Mouse (Mus musculus): ENCODE data around the gene Tra2a. TPM values are rescaled to one million over a fixed set of nuclear protein-coding genes. Genes with fewer than 3 reads are reported as not detected.
"Not testable (repeated sequence)": the region's sequence is repeated elsewhere in the genome, so short reads cannot be mapped to it uniquely, and the experiment has no call there.

Tra2a gene
- polyA plus RNA-seq, 1 experiment from 2014 or later = 75.1 TPM

DNA sequence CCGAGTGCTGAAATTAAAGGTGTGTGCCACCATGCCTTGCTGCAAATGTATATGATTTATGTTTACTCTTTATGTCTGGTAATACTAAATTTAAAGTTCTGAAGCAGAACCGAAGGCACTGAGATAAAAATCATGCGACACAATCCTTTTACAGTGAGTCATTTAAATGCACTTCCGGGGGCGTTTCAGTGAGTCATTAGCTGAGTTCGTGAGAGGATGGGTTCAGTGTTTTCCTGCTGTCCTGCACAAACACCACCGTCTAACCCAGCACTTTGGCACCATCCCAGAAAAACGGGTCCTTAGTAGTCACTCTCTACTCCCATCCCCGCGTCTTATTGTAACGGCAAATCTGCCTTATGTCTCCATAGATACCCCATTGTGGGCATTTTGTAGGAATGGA lies 6.1 kb upstream of the Tra2a start:
- Histone ChIP-seq H3K36me3 (ENCODE audit: control insufficient read depth, insufficient read depth, low read length) (no peaks in the 10 kb centered on the region), H3K27ac (replicated peaks; ENCODE audit: low read depth, low read length) (no peak overlapping the region), H3K9ac (ENCODE audit: low read length) (no peak overlapping the region), H3K4me1 (ENCODE audit: control insufficient read depth, insufficient read depth, low read length) (no peaks in the 10 kb centered on the region; the same call in 1 of the 2 replicates), H3K27me3 (ENCODE audit: control insufficient read depth, insufficient read depth, low read length) (no peaks in the 10 kb centered on the region), H3K4me3 (ENCODE audit: low read depth, low read length) (no peak overlapping the region), H3K4me2 (ENCODE audit: low read depth, severe bottlenecking) (no peak overlapping the region), H3K9me3 (ENCODE audit: control insufficient read depth, low read length) (no peaks in the 10 kb centered on the region)
- 80% methylated on average over 11 of the region's 11 CpGs for WGBS
- ATAC-seq (ENCODE audit: insufficient number of reproducible peaks, low FRiP score, low TSS enrichment, low read depth) (no peak), DNase-seq (ENCODE audit: low spot score) (no peak)

DNA sequence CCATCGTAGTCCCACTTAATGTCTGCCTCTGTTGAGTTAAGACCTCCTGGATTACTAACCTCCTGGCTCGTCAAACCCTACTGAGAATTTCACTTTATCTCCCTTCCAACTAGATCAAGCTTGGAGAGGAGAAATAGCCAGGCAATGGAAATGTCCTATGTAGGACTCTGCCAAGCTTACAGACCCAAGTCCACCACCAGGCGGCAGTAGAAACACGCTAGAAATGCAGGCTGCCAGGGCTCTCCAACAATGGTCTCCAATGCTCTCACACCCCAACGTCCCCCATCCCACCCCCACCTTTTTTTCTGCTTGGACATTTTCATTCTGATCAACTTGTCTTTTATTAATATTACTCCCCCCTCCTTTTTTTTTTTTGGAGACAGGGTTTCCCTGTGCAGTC lies 5.4 kb upstream of the Tra2a start:
- no peak overlapping the region for H3K4me2 ChIP-seq (ENCODE audit: low read depth, severe bottlenecking)
- H3K9me3 ChIP-seq (ENCODE audit: control insufficient read depth, low read length) = no peaks in the 10 kb centered on the region
- peak; percentile 86 for DNase-seq (ENCODE audit: low spot score)
- ATAC-seq (ENCODE audit: insufficient number of reproducible peaks, low FRiP score, low TSS enrichment, low read depth) = no peak
- no peak overlapping the region for H3K9ac ChIP-seq (ENCODE audit: low read length)
- H3K4me1 ChIP-seq (ENCODE audit: control insufficient read depth, insufficient read depth, low read length) = no peaks in the 10 kb centered on the region; the same call in 1 of the 2 replicates
- no peak overlapping the region for H3K27ac ChIP-seq (replicated peaks; ENCODE audit: low read depth, low read length)
- no peaks in the 10 kb centered on the region for H3K27me3 ChIP-seq (ENCODE audit: control insufficient read depth, insufficient read depth, low read length)
- no peaks in the 10 kb centered on the region for H3K36me3 ChIP-seq (ENCODE audit: control insufficient read depth, insufficient read depth, low read length)
- no peak overlapping the region for H3K4me3 ChIP-seq (ENCODE audit: low read depth, low read length)
- 30% methylated on average over 5 of the region's 5 CpGs for whole genome bisulfite sequencing

DNA sequence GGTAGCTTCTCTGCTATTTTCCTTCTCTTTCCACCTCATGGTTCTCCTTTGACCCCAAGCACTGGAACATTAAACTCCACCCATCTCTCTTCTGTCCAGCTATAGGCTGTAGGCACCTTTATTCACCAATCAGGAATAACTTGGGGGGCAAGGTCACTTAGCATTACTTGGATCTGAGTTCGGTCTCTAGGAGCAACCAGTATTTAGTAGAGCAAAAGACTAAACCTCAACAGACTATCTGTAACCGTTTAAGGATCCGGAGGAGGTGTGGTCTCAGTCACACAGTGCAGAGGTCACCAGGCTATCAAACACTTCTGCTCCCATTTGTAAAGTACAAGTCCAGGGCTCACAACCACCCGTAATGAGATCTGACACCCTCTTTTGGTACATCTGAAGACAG lies 3.9 kb upstream of the Tra2a start:
- DNase-seq (ENCODE audit: low spot score) (no peak), ATAC-seq (ENCODE audit: insufficient number of reproducible peaks, low FRiP score, low TSS enrichment, low read depth) (no peak)
- no peak overlapping the region for H3K9ac ChIP-seq (ENCODE audit: low read length)
- H3K4me1 ChIP-seq (ENCODE audit: control insufficient read depth, insufficient read depth, low read length) = no peaks in the 10 kb centered on the region
- no peak overlapping the region for H3K4me2 ChIP-seq (ENCODE audit: low read depth, severe bottlenecking)
- H3K9me3 ChIP-seq (ENCODE audit: control insufficient read depth, low read length) = no peaks in the 10 kb centered on the region
- no peaks in the 10 kb centered on the region for H3K27me3 ChIP-seq (ENCODE audit: control insufficient read depth, insufficient read depth, low read length)
- no peaks in the 10 kb centered on the region for H3K36me3 ChIP-seq (ENCODE audit: control insufficient read depth, insufficient read depth, low read length)
- H3K27ac ChIP-seq (replicated peaks; ENCODE audit: low read depth, low read length) = no peak overlapping the region
- H3K4me3 ChIP-seq (ENCODE audit: low read depth, low read length) = no peak overlapping the region
- WGBS = 73% methylated on average over 4 of the region's 4 CpGs

DNA sequence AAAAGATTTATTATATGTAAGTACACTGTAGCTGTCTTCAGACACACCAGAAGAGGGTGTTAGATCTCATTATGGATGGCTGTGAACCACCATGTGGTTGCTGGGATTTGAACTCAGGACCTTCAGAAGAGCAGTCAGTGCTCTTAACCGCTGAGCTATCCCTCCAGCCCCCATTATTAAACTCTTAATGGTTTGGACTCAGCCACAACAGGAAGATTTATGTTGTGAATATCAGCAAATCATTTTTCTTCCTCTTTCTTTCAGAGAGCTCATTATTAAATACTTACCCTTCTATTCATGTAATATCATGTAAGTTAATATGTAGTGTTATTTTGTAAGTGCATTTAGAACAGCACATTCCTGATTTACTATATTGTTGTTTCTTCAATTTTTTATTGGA lies 1.4 kb upstream of the Tra2a start:
- ATAC-seq (ENCODE audit: insufficient number of reproducible peaks, low FRiP score, low TSS enrichment, low read depth) = not testable (repeated sequence)

DNA sequence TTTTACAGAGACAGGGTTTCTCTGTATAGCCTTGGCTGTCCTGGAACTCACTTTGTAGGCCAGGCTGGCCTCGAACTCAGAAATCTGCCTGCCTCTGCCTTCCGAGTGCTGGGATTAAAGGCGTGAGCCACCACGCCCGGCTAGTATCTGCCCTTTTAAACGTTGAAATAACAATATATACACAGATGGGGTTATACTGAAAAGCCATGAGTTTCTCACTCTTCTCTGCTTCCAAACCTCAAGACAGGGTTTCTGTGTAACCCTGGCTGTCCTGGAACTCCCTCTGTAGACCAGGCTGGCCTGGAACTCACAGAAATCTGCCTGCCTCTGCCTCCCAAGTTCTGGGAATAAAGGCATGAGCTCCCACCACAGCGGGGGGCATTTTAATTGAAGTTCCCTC lies 613 bp upstream of the Tra2a start:
- not testable (repeated sequence) for H3K27ac ChIP-seq (replicated peaks; ENCODE audit: low read depth, low read length)

More for the DNA sequence above, 1.4 kb upstream of the Tra2a start:
- not testable (repeated sequence) for H3K4me1 ChIP-seq (ENCODE audit: control insufficient read depth, insufficient read depth, low read length); H3K9me3 ChIP-seq (ENCODE audit: control insufficient read depth, low read length); H3K36me3 ChIP-seq (ENCODE audit: control insufficient read depth, insufficient read depth, low read length); H3K4me3 ChIP-seq (ENCODE audit: low read depth, low read length); H3K4me2 ChIP-seq (ENCODE audit: low read depth, severe bottlenecking); H3K27ac ChIP-seq (replicated peaks; ENCODE audit: low read depth, low read length); H3K9ac ChIP-seq (ENCODE audit: low read length); DNase-seq (ENCODE audit: low spot score); H3K27me3 ChIP-seq (ENCODE audit: control insufficient read depth, insufficient read depth, low read length)
- 96% methylated on average over 1 of the region's 1 CpGs for WGBS

DNA sequence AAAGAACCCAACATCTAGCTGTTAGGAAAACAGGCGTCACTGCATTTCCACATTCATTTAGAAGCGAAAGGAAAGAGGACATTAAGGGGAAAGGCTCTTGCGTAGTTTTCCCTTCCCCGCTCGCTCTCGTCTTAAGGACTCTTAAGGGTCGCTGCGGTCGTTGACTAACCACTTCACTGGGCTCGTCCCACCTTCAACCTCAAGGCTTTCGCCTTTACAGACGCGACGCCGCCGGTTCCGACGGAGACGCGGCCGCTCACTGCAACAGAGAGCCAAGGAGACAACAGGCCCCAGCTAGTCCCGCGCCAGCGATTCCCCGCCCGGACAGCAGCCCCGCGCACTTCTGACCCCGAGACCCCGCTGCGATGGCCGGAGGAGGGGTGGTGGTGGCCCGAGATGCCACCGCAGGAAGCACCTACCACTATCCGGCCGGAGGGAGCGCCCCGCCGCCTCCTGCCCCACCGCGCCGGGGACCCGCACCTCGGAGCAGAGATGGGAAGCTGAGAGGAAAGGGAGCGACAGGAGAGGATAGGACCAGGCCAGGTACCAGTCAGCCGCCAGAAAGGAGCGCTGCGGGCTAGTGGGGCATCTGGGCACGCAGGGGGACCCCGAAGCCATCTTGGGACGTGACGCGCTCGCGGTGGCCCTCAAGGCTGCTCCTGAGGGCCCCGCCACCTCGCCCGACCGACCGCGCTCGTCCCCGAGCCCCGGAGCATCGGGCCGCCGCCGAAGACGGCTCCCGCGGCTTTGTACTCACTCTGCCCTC lies 569 bp downstream of the Tra2a start:
- Histone ChIP-seq H3K27me3 (ENCODE audit: control insufficient read depth, insufficient read depth, low read length) (no peaks in the 10 kb centered on the region), H3K4me1 (ENCODE audit: control insufficient read depth, insufficient read depth, low read length) (peaks cover 3% of the 10 kb centered on the region; the same call in 1 of the 2 replicates), H3K27ac (replicated peaks; ENCODE audit: low read depth, low read length) (peak overlapping the region; percentile 81), H3K9me3 (ENCODE audit: control insufficient read depth, low read length) (no peaks in the 10 kb centered on the region), H3K36me3 (ENCODE audit: control insufficient read depth, insufficient read depth, low read length) (no peaks in the 10 kb centered on the region), H3K4me3 (ENCODE audit: low read depth, low read length) (peak overlapping the region; percentile 100), H3K9ac (ENCODE audit: low read length) (peak overlapping the region; percentile 98), H3K4me2 (ENCODE audit: low read depth, severe bottlenecking) (peak overlapping the region; percentile 62)
- ATAC-seq (ENCODE audit: insufficient number of reproducible peaks, low FRiP score, low TSS enrichment, low read depth) = peak; percentile 67
- under 1% methylated on average over 62 of the region's 71 CpGs for WGBS
- DNase-seq (ENCODE audit: low spot score) = peak; percentile 69

More for the DNA sequence above, 613 bp upstream of the Tra2a start:
- not testable (repeated sequence) for H3K27me3 ChIP-seq (ENCODE audit: control insufficient read depth, insufficient read depth, low read length); H3K4me2 ChIP-seq (ENCODE audit: low read depth, severe bottlenecking); H3K36me3 ChIP-seq (ENCODE audit: control insufficient read depth, insufficient read depth, low read length); H3K9me3 ChIP-seq (ENCODE audit: control insufficient read depth, low read length); H3K4me3 ChIP-seq (ENCODE audit: low read depth, low read length); H3K4me1 ChIP-seq (ENCODE audit: control insufficient read depth, insufficient read depth, low read length); ATAC-seq (ENCODE audit: insufficient number of reproducible peaks, low FRiP score, low TSS enrichment, low read depth); H3K9ac ChIP-seq (ENCODE audit: low read length); DNase-seq (ENCODE audit: low spot score)
- WGBS = 90% methylated on average over 7 of the region's 7 CpGs

DNA sequence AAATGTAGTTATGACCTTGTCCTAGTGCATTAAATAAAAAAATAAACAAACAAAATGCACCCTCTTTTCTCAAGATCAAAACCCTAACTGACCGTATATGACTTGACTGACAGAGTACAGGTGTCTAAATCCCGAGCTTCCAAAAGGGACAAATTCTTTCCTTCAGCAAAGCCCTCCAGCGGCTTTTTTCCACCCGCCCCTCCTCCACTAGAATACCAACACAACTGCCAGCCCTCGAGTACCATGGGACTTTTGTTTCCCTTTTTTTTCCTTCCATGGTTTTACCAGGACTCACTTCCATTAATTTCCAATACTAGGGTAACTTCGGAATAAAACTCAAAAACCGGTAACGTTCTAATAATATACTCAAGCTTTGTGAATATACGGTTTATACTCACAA lies 1.4 kb downstream of the Tra2a start:
- no peaks in the 10 kb centered on the region for H3K27me3 ChIP-seq (ENCODE audit: control insufficient read depth, insufficient read depth, low read length)
- H3K4me1 ChIP-seq (ENCODE audit: control insufficient read depth, insufficient read depth, low read length) = peaks cover 3% of the 10 kb centered on the region; the same call in 1 of the 2 replicates
- H3K9ac ChIP-seq (ENCODE audit: low read length) = peak overlapping the region; percentile 98
- no peaks in the 10 kb centered on the region for H3K36me3 ChIP-seq (ENCODE audit: control insufficient read depth, insufficient read depth, low read length)
- peak overlapping the region; percentile 62 for H3K4me2 ChIP-seq (ENCODE audit: low read depth, severe bottlenecking)
- DNase-seq (ENCODE audit: low spot score) = peak; percentile 61
- H3K4me3 ChIP-seq (ENCODE audit: low read depth, low read length) = peak overlapping the region; percentile 100
- 1% methylated on average over 9 of the region's 9 CpGs for WGBS
- no peaks in the 10 kb centered on the region for H3K9me3 ChIP-seq (ENCODE audit: control insufficient read depth, low read length)
- no peak overlapping the region for H3K27ac ChIP-seq (replicated peaks; ENCODE audit: low read depth, low read length)
- ATAC-seq (ENCODE audit: insufficient number of reproducible peaks, low FRiP score, low TSS enrichment, low read depth) = no peak

DNA sequence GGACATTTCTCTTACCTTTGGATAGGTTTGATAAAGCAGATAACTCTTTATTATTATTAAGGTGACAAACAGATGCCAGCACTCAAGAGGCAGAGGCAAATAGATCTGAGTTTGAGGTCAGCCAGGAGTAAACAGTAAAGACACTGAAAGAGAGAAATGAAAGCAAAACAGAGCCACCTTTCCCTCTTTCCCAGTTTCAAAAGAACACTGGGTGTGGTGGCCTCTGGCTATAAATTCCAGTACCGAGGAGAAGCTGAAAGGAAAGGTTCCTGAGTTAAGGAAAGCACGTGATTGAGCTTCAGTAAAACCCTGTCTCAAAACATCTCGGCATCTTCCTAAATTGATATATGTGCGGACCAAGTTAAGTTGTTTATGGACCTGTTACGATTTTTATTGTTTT lies 4.1 kb downstream of the Tra2a start:
- H3K4me1 ChIP-seq (ENCODE audit: control insufficient read depth, insufficient read depth, low read length) = peaks cover 3% of the 10 kb centered on the region; the same call in 1 of the 2 replicates
- H3K4me3 ChIP-seq (ENCODE audit: low read depth, low read length) = no peak overlapping the region
- H3K27me3 ChIP-seq (ENCODE audit: control insufficient read depth, insufficient read depth, low read length) = no peaks in the 10 kb centered on the region
- H3K4me2 ChIP-seq (ENCODE audit: low read depth, severe bottlenecking) = no peak overlapping the region
- no peaks in the 10 kb centered on the region for H3K9me3 ChIP-seq (ENCODE audit: control insufficient read depth, low read length)
- ATAC-seq (ENCODE audit: insufficient number of reproducible peaks, low FRiP score, low TSS enrichment, low read depth) (no peak), DNase-seq (ENCODE audit: low spot score) (no peak)
- 29% methylated on average over 5 of the region's 5 CpGs for WGBS
- H3K36me3 ChIP-seq (ENCODE audit: control insufficient read depth, insufficient read depth, low read length) = no peaks in the 10 kb centered on the region
- H3K27ac ChIP-seq (replicated peaks; ENCODE audit: low read depth, low read length) = no peak overlapping the region
- no peak overlapping the region for H3K9ac ChIP-seq (ENCODE audit: low read length)
